Mouse (Mus musculus) heart, embryonic 12.5 days (tissue): ENCODE results near the gene Dtl. TPM values are rescaled to one million over a fixed set of nuclear protein-coding genes. Genes with fewer than 3 reads are reported as not detected.

Source experiments
- ATAC-seq: fragments of 200-750 bp; cut with Nextera tagmentation; 2 replicates; pipeline ENCODE4 v1.8.0; 2017; ENCODE audit warnings: moderate TSS enrichment, moderate library complexity; ENCODE audit not compliant: insufficient number of reproducible peaks, low FRiP score
- H3K27ac ChIP-seq: fragments of 300-500 bp; sonication (generic); 2 replicates; pipeline ENCODE4 v1.5.1; 2016; ENCODE audit warnings: mild to moderate bottlenecking, moderate library complexity; ENCODE audit not compliant: poor library complexity, severe bottlenecking
- H3K27me3 ChIP-seq: fragments of 300-500 bp; sonication (generic); replicated peaks from 2 replicates; pipeline ENCODE4 v1.6.1; 2016; ENCODE audit warnings: mild to moderate bottlenecking, moderate library complexity
- H3K36me3 ChIP-seq: fragments of 300-500 bp; sonication (generic); 2 replicates; pipeline ENCODE4 v1.6.1; 2016; ENCODE audit warnings: mild to moderate bottlenecking, moderate library complexity
- H3K4me1 ChIP-seq: fragments of 300-500 bp; sonication (generic); replicated peaks from 2 replicates; pipeline ENCODE4 v1.6.1; 2016; ENCODE audit warnings: mild to moderate bottlenecking
- H3K4me2 ChIP-seq: fragments of 300-500 bp; sonication (generic); 2 replicates; pipeline ENCODE4 v1.6.1; 2016; ENCODE audit warnings: mild to moderate bottlenecking, moderate library complexity
- H3K4me3 ChIP-seq: fragments of 300-500 bp; sonication (generic); 2 replicates; pipeline ENCODE4 v1.5.1; 2016; ENCODE audit warnings: mild to moderate bottlenecking
- H3K9ac ChIP-seq: fragments of 300-500 bp; sonication (generic); 2 replicates; pipeline ENCODE4 v1.6.1; 2016; ENCODE audit warnings: mild to moderate bottlenecking, moderate library complexity
- H3K9me3 ChIP-seq: fragments of 300-500 bp; sonication (generic); replicated peaks from 2 replicates; pipeline ENCODE4 v1.6.1; 2016; ENCODE audit warnings: mild to moderate bottlenecking, moderate library complexity
- WGBS: fragments of 180-500 bp; shearing (Covaris S2); methylation state at CpG from one replicate; pipeline ENCODE4 v1.1.7; 2016; 5-methylcytosine and 5-hydroxymethylcytosine counted together
- polyA plus RNA-seq: library from polyadenylated mRNA; unstranded; fragments of >200 nt; fragmentation: Nextera tagmentation; extraction: Ambion mirVana; gene quantifications from 2 replicates; pipeline ENCODE4 v1.2.1, GENCODE M21; 2016

Gene Dtl
- polyA plus RNA-seq, 1 experiment from 2014 or later: 40.3 TPM

DNA sequence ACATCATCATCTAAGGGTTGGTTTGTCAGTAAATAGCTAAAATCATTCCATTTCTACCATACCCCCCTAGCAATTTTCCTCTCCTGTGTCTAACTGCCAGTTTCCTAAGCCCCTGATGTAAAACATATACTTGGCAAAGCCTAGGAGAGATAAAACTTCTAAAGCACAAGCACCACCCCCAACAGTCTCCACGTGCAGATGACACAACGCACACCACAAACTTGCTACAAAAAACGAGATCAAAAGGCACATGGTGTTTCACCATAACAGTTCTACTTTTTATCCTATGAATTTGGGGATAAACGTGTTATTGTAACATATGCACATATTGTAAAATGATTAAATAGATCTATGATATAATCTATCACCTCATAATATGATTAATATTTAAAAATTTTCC, 33.7 kb downstream of the Dtl start:
- 62% methylated on average over 4 of the region's 4 CpGs for WGBS
- Histone ChIP-seq H3K4me2 (no peak overlapping the region), H3K36me3 (peaks cover 49% of the 10 kb centered on the region), H3K9ac (no peak overlapping the region), H3K27me3 (no peaks in the 10 kb centered on the region), H3K4me1 (peaks cover 23% of the 10 kb centered on the region), H3K4me3 (no peak overlapping the region), H3K9me3 (no peaks in the 10 kb centered on the region), H3K27ac (no peak overlapping the region)
- no peak for ATAC-seq

DNA sequence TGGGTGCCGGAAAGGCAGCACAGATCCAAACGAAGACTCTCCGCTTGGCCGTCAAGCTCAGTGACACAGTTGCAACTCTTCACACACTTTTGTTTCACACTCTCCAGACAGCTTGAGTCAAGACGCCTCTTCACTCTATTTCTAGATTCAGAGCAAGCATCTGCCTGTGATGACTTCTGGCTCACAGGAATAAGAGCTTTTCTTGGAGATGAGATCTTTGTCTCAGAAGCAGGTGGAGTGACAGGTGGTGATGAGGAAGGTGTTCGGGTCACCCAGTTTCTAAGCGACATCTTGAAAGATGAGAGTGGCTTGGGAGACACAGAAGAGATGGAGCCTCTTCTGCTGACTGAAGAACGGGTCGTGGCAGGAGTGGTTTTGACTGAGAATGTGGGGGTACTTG, 34.3 kb downstream of the Dtl start:
- WGBS: 72% methylated on average over 9 of the region's 9 CpGs
- Histone ChIP-seq H3K27me3 (no peaks in the 10 kb centered on the region), H3K27ac (no peak overlapping the region), H3K4me3 (no peak overlapping the region), H3K9me3 (no peaks in the 10 kb centered on the region), H3K9ac (no peak overlapping the region), H3K4me1 (peaks cover 23% of the 10 kb centered on the region), H3K36me3 (peaks cover 43% of the 10 kb centered on the region), H3K4me2 (no peak overlapping the region)
- ATAC-seq: no peak

- Histone ChIP-seq H3K4me3 (no peak overlapping the region), H3K4me2 (no peak overlapping the region), H3K9ac (no peak overlapping the region), H3K9me3 (no peaks in the 10 kb centered on the region), H3K4me1 (peaks cover 23% of the 10 kb centered on the region), H3K36me3 (peaks cover 40% of the 10 kb centered on the region), H3K27me3 (no peaks in the 10 kb centered on the region), H3K27ac (no peak overlapping the region)
- no peak for ATAC-seq
- 70% methylated on average over 2 of the region's 2 CpGs for WGBS
Observed at GRCm38 (mm10) chr1:191540300-191540699, 35.0 kb downstream of the Dtl start.

DNA sequence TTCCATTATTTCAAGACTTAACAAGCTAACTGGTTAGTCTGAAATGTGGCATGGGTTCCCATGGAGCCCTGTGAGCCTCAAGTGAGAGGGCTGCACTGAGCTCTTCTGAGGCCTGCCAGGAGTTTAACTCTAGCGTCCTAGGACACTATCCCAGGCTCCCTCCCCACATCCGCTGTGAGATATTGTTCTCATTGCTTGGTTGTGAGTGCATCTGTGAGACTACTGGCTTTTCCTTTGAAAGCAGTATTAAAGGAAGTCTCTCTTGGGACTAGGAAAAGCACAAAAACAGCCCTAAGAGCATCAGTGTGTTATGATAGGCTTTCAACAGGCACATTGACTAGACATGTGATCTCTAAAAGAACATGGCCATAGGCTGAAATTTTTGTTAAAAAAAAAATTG, 40.4 kb downstream of the Dtl start:
- Histone ChIP-seq H3K27ac (no peak overlapping the region), H3K9me3 (no peaks in the 10 kb centered on the region), H3K36me3 (peaks cover 10% of the 10 kb centered on the region), H3K27me3 (no peaks in the 10 kb centered on the region), H3K4me1 (peaks cover 8% of the 10 kb centered on the region), H3K9ac (no peak overlapping the region), H3K4me2 (no peak overlapping the region), H3K4me3 (no peak overlapping the region)
- ATAC-seq: no peak
- 61% methylated on average over 2 of the region's 2 CpGs for WGBS

GRCm38 (mm10) chr1:191531023-191531422, 44.3 kb downstream of the Dtl start:
- ATAC-seq: no peak
- 45% methylated on average over 1 of the region's 1 CpGs for WGBS
- 0 out of 2 replicates have a peak, but pooled peaks cover 3% of the 10 kb centered on the region for H3K36me3 ChIP-seq

DNA sequence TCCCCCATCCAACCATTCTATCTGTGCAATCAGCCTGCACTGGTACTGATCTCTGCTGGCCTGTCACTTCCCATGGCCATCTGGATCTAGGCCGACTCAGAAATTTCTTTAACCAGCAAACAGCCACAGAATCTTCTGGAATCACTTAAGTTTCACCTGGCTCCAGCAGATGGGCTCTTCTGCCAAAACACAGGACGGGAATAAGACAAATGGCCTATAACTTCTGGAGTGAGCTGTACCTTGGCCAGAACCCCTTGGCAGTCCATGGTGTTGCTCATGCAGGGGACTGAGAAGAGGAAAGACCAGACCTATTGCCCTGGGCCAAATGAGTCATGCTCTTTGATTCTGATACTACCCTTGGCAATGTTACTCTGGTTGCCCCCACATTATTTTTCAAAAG, 45.9 kb downstream of the Dtl start:
- WGBS: 74% methylated on average over 2 of the region's 2 CpGs

More at GRCm38 (mm10) chr1:191531023-191531422, 44.3 kb downstream of the Dtl start:
- H3K4me3 ChIP-seq: no peak overlapping the region
- H3K27ac ChIP-seq: no peak overlapping the region
- H3K9me3 ChIP-seq: no peaks in the 10 kb centered on the region
- no peak overlapping the region for H3K4me2 ChIP-seq
- no peak overlapping the region for H3K9ac ChIP-seq
- peaks cover 22% of the 10 kb centered on the region for H3K4me1 ChIP-seq
- H3K27me3 ChIP-seq: no peaks in the 10 kb centered on the region

DNA sequence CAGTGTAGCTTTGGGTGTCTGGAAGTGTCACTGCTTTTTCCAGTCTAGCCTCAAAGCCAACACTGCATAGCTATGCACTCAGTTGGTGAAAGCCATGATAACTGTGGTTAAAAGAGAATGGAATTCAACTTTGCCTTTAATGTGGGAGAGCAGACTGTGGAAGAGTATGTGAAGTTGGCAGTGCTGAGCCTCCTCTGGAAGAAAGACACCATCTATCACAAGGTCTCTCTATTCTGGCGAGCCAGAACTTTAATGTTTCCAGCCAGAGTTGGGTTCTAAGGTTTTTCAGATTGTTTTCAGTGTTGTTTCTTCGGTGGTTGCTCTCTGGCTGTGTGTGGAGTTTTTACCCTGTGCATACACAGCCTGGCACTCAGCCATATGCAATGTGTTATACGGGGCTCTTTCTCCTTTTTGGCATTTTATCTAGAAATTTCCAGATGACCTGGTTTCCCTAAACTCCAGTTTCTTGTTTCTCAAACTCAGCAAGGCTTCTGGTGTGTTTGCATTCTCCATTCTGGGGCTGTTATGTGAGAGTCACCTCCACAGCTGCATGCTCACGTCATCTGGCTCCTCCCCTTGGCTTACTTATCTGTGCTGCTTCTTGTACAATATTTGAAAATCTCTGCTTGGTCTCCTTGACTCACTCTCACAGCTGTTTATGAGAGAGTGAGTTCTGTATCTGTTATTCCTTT, 47.3 kb downstream of the Dtl start:
- Histone ChIP-seq H3K4me1 (peaks cover 22% of the 10 kb centered on the region), H3K27ac (peak overlapping the region; percentile 50), H3K9ac (no peak overlapping the region), H3K36me3 (no peaks in the 10 kb centered on the region), H3K4me2 (no peak overlapping the region), H3K27me3 (no peaks in the 10 kb centered on the region), H3K9me3 (no peaks in the 10 kb centered on the region), H3K4me3 (no peak overlapping the region)
- WGBS: 48% methylated on average over 4 of the region's 4 CpGs
- no peak for ATAC-seq

More for the DNA sequence above, 45.9 kb downstream of the Dtl start:
- Histone ChIP-seq H3K4me2 (no peak overlapping the region), H3K9me3 (no peaks in the 10 kb centered on the region), H3K36me3 (no peaks in the 10 kb centered on the region), H3K27me3 (no peaks in the 10 kb centered on the region), H3K4me3 (no peak overlapping the region), H3K9ac (no peak overlapping the region), H3K4me1 (peaks cover 22% of the 10 kb centered on the region), H3K27ac (no peak overlapping the region)
- no peak for ATAC-seq

DNA sequence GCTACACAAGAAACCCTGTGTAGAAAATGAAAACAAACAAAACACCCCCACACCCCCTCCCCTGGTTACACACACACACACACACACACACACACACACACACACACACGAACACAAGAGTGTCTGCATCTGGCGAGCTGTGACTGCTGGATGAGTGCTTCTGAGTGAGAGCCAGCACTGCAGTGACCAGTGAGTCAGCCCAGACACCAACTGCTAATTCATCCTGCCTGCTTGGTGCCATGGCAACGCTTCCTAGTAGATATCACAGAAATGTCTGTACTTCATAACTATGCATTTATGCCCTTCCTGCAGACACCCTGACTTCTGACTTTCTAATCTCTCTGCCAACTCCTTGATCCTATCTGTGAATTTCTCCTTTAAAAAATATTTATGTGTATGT, 48.3 kb downstream of the Dtl start:
- H3K4me1 ChIP-seq: peaks cover 22% of the 10 kb centered on the region
- no peak overlapping the region for H3K4me2 ChIP-seq
- H3K9me3 ChIP-seq: no peaks in the 10 kb centered on the region
- H3K27me3 ChIP-seq: no peaks in the 10 kb centered on the region
- no peak overlapping the region for H3K4me3 ChIP-seq
- H3K36me3 ChIP-seq: no peaks in the 10 kb centered on the region
- H3K27ac ChIP-seq: no peak overlapping the region
- WGBS: 56% methylated on average over 3 of the region's 3 CpGs
- peak; percentile 59; the same call in 1 of the 2 replicates for ATAC-seq
- H3K9ac ChIP-seq: no peak overlapping the region

GRCm38 (mm10) chr1:191521395-191521794, 53.9 kb downstream of the Dtl start:
- Histone ChIP-seq H3K9me3 (no peaks in the 10 kb centered on the region), H3K4me2 (no peak overlapping the region), H3K4me3 (no peak overlapping the region), H3K27ac (peak overlapping the region; percentile 67; the same call in 1 of the 2 replicates), H3K9ac (no peak overlapping the region), H3K4me1 (peaks cover 17% of the 10 kb centered on the region), H3K36me3 (no peaks in the 10 kb centered on the region), H3K27me3 (no peaks in the 10 kb centered on the region)
- WGBS: 54% methylated on average over 8 of the region's 8 CpGs
- no peak for ATAC-seq

DNA sequence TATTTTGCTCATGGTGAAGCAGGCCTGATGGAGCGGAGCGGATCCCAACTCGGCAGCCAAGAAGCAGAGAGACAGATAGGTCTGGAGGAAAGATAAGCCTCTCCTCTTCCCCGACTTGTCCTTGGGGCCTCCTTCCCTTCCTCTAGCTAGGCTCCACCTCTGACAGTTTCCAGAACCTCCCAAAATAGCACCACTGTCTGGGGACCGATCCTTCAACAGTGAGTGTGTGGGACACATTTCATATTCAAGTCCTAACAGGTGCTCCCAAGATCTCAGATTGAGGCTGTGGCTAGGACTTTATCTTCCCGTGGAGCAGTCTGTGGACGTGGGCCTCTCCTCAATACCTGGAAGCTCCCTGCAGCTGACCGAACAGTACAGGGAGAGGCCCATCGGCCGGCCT, 54.7 kb downstream of the Dtl start:
- 0 out of 2 replicates have a peak, but pooled peaks have one; percentile 48 for ATAC-seq
- Histone ChIP-seq H3K9me3 (no peaks in the 10 kb centered on the region), H3K27me3 (no peaks in the 10 kb centered on the region), H3K4me2 (0 out of 2 replicates have a peak overlapping the region, but pooled peaks have one; percentile 1), H3K9ac (no peak overlapping the region), H3K4me3 (no peak overlapping the region), H3K4me1 (peaks cover 17% of the 10 kb centered on the region), H3K27ac (peak overlapping the region; percentile 67), H3K36me3 (no peaks in the 10 kb centered on the region)
- WGBS: 34% methylated on average over 10 of the region's 10 CpGs

- no peak overlapping the region for H3K4me2 ChIP-seq
- no peak overlapping the region; the same call in 1 of the 2 replicates for H3K27ac ChIP-seq
- WGBS: 71% methylated on average over 7 of the region's 7 CpGs
- no peaks in the 10 kb centered on the region for H3K9me3 ChIP-seq
- H3K36me3 ChIP-seq: no peaks in the 10 kb centered on the region
- H3K27me3 ChIP-seq: no peaks in the 10 kb centered on the region
- H3K4me1 ChIP-seq: peaks cover 17% of the 10 kb centered on the region
- H3K4me3 ChIP-seq: no peak overlapping the region
- no peak for ATAC-seq
- H3K9ac ChIP-seq: no peak overlapping the region
Observed at GRCm38 (mm10) chr1:191520194-191520593, 55.1 kb downstream of the Dtl start.
